Mouse (Mus musculus) B cell, adult 62 days (primary cell): ENCODE results near the gene Usp16. TPM values are rescaled to one million over a fixed set of nuclear protein-coding genes. Genes with fewer than 3 reads are reported as not detected.

Source experiments
- total RNA-seq: library from RNA; stranded (reverse); gene quantifications from 4 replicates; pipeline ENCODE4 v1.2.4, GENCODE M21; 2023

Gene Usp16
- 176 to 195 TPM (median 186 TPM) in 4 replicates for total RNA-seq

GRCm38 (mm10) chr16:87454419-87455179 is at the start of gene Usp16:
TSS of gene Usp16 (plus strand) at chr16:87454703.

GRCm38 (mm10) chr16:87432033-87432814 is 22.3 kb upstream of the Usp16 start, which contains the start of gene Ltn1:
TSS of gene Ltn1 (minus strand) at chr16:87432612.

GRCm38 (mm10) chr16:87440184-87440686 is 14.3 kb upstream of the Usp16 start, which contains the start of gene Rwdd2b:
TSS of gene Rwdd2b (minus strand) at chr16:87440573.

GRCm38 (mm10) chr16:87495716-87496447 is 41.4 kb downstream of the Usp16 start, which contains the start of gene Cct8:
TSS of gene Cct8 (minus strand) at chr16:87495873.

Other genes with a start within 250 kb of the Usp16 start
- 21.5 to 27.9 TPM (median 24.3 TPM) in 4 replicates for gene N6amt1, start 100.5 kb upstream of the Usp16 start, total RNA-seq
- gene Ltn1, start 22.1 kb upstream of the Usp16 start, total RNA-seq: 43.5 to 46.6 TPM (median 45.6 TPM) in 4 replicates
- 4.6 to 7.4 TPM (median 5.4 TPM) in 4 replicates for gene Rwdd2b, start 14.1 kb upstream of the Usp16 start, total RNA-seq
- gene Cct8, start 41.2 kb downstream of the Usp16 start, total RNA-seq: 141 to 162 TPM (median 150 TPM) in 4 replicates
- not detected in 4 replicates for gene Map3k7cl, start 98.6 kb downstream of the Usp16 start, total RNA-seq
- gene Bach1, start 244.2 kb downstream of the Usp16 start, total RNA-seq: 24.7 to 28.8 TPM (median 25.4 TPM) in 4 replicates